Mouse (Mus musculus) effector memory CD4-positive, alpha-beta T cell, adult 7 months (primary cell): ENCODE measurements around the gene Prss30. TPM values are rescaled to one million over a fixed set of nuclear protein-coding genes. Genes with fewer than 3 reads are reported as not detected.

Experiments
- polyA plus RNA-seq: library from polyadenylated mRNA; unstranded; fragments of 100-300 nt; shearing (Covaris generic); gene quantifications from one replicate; pipeline ENCODE4 v1.2.1, GENCODE M21; 2017

Prss30 gene
- 5.7 TPM for polyA plus RNA-seq

GRCm38 (mm10) chr17:23980297-23980909, at the start of gene Prss30:
TSS of gene Prss30 (minus strand) at chr17:23980566.

DNA sequence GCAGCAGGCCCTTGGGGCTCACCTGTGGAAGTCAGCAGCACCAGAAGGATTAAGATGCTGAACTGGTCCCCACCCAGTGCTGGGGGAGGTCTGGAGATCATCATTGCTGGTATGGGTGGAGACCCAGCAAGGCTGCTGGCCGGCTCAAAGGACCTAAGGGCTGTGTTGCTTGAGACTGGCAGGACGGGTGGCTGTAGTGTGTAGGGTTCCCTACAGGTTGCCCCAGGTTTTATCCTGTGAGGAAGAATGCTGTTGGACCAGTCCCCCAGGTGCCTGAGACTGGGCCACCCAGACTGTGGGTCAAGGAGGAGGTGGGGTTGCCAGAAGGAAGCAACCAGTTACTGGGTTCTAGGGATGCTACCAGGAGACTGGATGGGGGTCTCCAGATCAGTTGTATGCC, 17.5 kb upstream of the Prss30 start, which contains the start of gene Prss22:
Gene Prss22 (minus strand): TSS at position 200 of the 400 bp plus-strand sequence.

DNA sequence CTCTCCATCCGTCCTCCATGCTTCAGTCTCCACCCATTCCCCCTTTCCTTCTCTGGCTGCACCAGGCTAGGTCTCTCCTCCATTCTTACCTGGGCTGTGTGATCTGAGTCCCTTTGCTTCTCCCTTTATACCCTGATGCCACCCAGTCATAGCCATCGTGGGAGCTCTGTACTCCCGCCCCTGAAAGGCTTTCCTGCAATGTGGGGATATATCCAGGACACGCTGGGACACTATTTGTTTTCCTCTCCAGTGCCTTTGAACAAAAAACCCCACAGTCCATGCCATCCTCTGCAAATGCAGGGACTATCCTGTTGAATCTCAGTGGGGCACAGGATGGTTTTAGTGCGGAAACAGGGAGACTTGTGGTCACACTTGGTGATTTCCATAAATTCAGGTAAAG, 25.2 kb downstream of the Prss30 start, which contains the start of gene Sbpl:
Gene Sbpl (minus strand): TSS at position 101 of the 400 bp plus-strand sequence.

DNA sequence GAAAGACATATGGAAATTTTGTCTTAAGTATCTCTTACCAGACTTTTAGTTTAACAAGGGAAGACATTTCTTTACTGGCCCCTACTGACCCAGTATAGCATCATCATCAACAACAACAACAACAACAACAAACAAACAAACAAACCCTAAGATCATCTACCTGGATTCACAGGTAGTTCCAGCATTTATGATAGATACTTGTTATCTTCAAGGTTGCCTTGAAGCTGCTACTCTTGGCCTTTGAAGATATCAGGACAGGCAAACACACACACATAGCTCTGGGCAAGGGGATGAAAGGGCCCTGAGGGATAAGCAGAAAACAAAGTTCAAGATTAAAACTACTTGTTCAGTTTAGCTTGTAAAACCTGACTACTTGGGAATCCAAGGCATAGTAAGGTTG, 39.0 kb downstream of the Prss30 start, which contains the start of gene Sbp:
Gene Sbp (plus strand): TSS at position 301 of the 400 bp plus-strand sequence.

Other genes with a start within 250 kb of the Prss30 start
- gene Paqr4, start 239.7 kb downstream of the Prss30 start, polyA plus RNA-seq = 3.5 TPM
- 2.8 TPM for gene Kremen2, start 234.7 kb downstream of the Prss30 start, polyA plus RNA-seq
- 34.0 TPM for gene Flywch1, start 209.0 kb downstream of the Prss30 start, polyA plus RNA-seq
- gene Flywch2, start 194.5 kb downstream of the Prss30 start, polyA plus RNA-seq = 4.1 TPM
- gene Srrm2, start 190.0 kb downstream of the Prss30 start, polyA plus RNA-seq = 994 TPM
- 395 TPM for gene Elob, start 151.4 kb downstream of the Prss30 start, polyA plus RNA-seq
- 0.35 TPM for gene Prss33, start 144.5 kb downstream of the Prss30 start, polyA plus RNA-seq
- not detected for gene Prss32, start 136.7 kb downstream of the Prss30 start, polyA plus RNA-seq
- 4.6 TPM for gene Prss41, start 136.4 kb downstream of the Prss30 start, polyA plus RNA-seq
- not detected for gene Prss21, start 112.5 kb downstream of the Prss30 start, polyA plus RNA-seq
- gene Dcpp1, start 99.7 kb downstream of the Prss30 start, polyA plus RNA-seq = not detected
- gene Dcpp2, start 99.7 kb downstream of the Prss30 start, polyA plus RNA-seq = not detected
- gene Dcpp3, start 63.1 kb downstream of the Prss30 start, polyA plus RNA-seq = not detected
- not detected for gene Sbp, start 38.9 kb downstream of the Prss30 start, polyA plus RNA-seq
- gene Sbpl, start 25.3 kb downstream of the Prss30 start, polyA plus RNA-seq = not detected
- gene Prss22, start 17.5 kb upstream of the Prss30 start, polyA plus RNA-seq = not detected
- 0.30 TPM for gene Prss27, start 57.6 kb upstream of the Prss30 start, polyA plus RNA-seq
- gene Kctd5, start 92.9 kb upstream of the Prss30 start, polyA plus RNA-seq = 27.7 TPM
- 58.9 TPM for gene Pdpk1, start 170.4 kb upstream of the Prss30 start, polyA plus RNA-seq
- 17.6 TPM for gene Amdhd2, start 183.2 kb upstream of the Prss30 start, polyA plus RNA-seq
- 400 TPM for gene Atp6v0c, start 189.1 kb upstream of the Prss30 start, polyA plus RNA-seq
- 1.1 TPM for gene Tbc1d24, start 225.0 kb upstream of the Prss30 start, polyA plus RNA-seq
- gene Ntn3, start 229.0 kb upstream of the Prss30 start, polyA plus RNA-seq = 0.61 TPM
- 3.1 TPM for gene Tedc2, start 240.3 kb upstream of the Prss30 start, polyA plus RNA-seq